Mouse (Mus musculus): ENCODE data around the gene Dmbt1.

DNA sequence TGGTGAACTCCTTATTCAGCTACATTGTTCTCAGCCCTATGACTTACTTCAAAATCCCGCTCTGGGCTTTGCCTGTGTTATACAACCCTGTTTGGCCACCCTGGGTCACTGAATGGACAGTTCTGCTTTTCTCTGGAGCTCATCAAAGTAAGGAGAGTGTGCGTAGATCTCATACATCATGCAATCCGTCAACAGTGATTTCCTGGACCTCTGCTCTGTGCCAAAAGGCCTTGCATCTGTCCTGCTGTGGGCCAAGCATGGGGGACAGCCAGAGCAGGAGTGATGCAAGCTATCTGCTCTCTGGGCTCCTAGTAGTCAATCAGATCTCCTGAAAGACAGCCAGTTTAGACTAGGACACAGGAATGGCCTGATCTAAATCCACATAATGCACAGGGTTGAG lies 46.1 kb upstream of the Dmbt1 start:
- no peak for TF ChIP-seq CTCF (IDR thresholded peaks at IDR 0.05; ENCODE audit: borderline replicate concordance, control insufficient read depth, extremely low read depth, insufficient read depth, low read length, poor library complexity)
- TF ChIP-seq POLR2A (IDR thresholded peaks at IDR 0.05; ENCODE audit: control insufficient read depth, extremely low read depth, insufficient read depth, low read length, poor library complexity) = no peak

All from thymus, adult 2 months (tissue).